Mouse (Mus musculus) erythroblast, embryonic 14.5 days (primary cell): ENCODE data around the gene Cdca3.

ENCODE experiments used
- GATA1 ChIP-seq: IDR thresholded peaks from 2 replicates; pipeline ENCODE4 v1.6.1; 2012; ENCODE audit warnings: low read length, inconsistent platforms, mixed read lengths
- TAL1 ChIP-seq: IDR thresholded peaks from 3 replicates; pipeline ENCODE4 v1.6.1; 2012; ENCODE audit warnings: low read length, inconsistent platforms, mixed read lengths

DNA sequence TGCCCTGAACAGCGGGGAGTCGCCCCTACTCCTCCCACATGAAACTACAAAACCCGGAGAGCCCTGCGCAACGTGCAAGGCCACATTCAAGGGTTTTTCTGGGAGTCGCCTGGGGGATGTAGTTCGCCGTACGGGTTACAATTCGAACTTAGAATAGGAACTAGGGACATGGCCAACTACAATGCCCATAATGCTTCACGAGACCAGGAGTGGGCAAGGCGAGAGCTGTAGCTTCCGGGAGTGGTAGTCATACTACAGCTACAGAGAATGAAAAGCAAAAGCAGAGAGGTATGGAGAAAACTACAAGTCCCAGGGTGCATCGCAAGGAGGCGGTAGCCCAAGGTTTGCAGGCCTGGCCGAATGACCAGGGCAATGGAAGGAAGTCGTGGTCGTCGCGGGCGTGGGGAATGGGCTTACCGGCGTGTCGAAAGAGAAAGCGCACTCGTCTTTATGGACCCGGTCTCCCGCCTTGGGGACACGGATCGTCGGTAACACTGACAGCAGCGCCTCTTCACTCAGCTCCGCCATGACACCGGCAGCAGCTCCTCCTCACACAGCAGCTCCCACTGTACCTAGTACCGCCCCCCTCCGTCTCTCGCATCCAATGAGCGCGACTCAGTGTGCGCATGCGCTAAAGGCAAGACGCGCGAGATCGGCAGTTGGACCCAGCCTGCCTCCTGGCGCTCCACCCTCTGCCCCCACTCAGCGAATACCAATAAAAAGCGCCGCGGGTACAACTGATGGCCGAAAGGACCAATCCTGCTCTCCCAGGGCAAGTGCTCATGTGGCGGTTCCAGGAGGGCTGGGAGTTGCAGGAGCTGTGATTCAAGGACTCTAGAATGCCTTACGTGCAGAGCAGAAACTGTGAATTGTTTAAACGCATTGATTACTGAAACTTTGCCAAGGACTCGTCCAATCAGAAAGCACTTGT, at the start of gene Cdca3, which contains the start of gene Usp5:
- TF ChIP-seq TAL1 (no peak), GATA1 (no peak)
